Mouse (Mus musculus): ENCODE results near the gene Ugt2b35.
"Not testable (repeated sequence)": the region's sequence is repeated elsewhere in the genome, so short reads cannot be mapped to it uniquely, and the experiment has no call there.

Ugt2b35 gene

DNA sequence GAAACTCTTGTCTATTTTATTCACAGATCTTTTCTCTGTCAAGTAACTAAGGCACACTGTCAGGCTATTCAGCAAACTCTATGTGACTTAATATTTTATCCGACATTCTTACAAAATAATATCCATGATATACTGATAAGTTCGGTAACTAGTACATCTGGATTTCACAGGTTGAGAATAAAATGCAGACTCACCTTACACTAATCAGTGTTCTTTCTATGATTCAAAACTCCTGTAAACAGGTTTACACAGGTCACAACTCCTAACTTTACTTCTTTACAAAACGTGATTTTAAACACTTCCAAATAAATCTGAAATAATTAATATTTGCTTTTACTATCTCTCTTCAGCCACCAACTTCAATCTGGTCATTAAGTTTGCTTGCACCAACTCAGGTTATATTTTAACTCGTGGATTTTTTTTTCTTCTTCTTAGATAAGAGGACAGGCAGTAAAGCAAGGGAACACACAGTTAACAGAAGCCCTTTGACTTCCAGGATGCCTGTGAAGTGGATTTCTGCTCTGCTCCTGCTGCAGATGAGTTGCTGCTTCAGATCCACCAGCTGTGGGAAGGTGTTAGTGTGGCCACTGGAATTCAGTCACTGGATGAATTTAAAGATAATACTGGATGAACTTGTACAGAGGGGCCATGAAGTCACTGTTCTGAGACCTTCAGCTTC is at the start of gene Ugt2b35:
Gene Ugt2b35 (plus strand): TSS at position 466 of the 679 bp plus-strand sequence.
- in situ Hi-C loops (cut with MboI) = no loop called here

GRCm38 (mm10) chr5:86960504-86960903 is 40.2 kb upstream of the Ugt2b35 start:
- in situ Hi-C loops (cut with MboI) = no loop called here

- in situ Hi-C loops (cut with MboI) = no loop called here
These were observed 38.9 kb upstream of the Ugt2b35 start for GRCm38 (mm10) chr5:86961587-86962358.

- in situ Hi-C loops (cut with MboI) = not testable (repeated sequence)
These were observed 37.8 kb upstream of the Ugt2b35 start for GRCm38 (mm10) chr5:86962849-86963248.

- in situ Hi-C loops (cut with MboI) = not testable (repeated sequence)
These were observed 33.4 kb upstream of the Ugt2b35 start for GRCm38 (mm10) chr5:86967271-86967670.

- in situ Hi-C loops (cut with MboI) = no loop called here
These were observed 4.1 kb downstream of the Ugt2b35 start for GRCm38 (mm10) chr5:87004735-87005134.

- in situ Hi-C loops (cut with MboI) = no loop called here
These were observed 14.8 kb downstream of the Ugt2b35 start for GRCm38 (mm10) chr5:87015477-87015876.

GRCm38 (mm10) chr5:87027359-87027758 is 26.7 kb downstream of the Ugt2b35 start:
- in situ Hi-C loops (cut with MboI) = no loop called here

GRCm38 (mm10) chr5:87030624-87031023 is 30.0 kb downstream of the Ugt2b35 start:
- in situ Hi-C loops (cut with MboI) = no loop called here

All from mature B cell (primary cell).